Mouse (Mus musculus) limb, embryonic 13.5 days (tissue): ENCODE results near the gene Ttll11. TPM values are rescaled to one million over a fixed set of nuclear protein-coding genes. Genes with fewer than 3 reads are reported as not detected.

Source experiments
- ATAC-seq: fragments of 200-750 bp; cut with Nextera tagmentation; 2 replicates; pipeline ENCODE4 v1.8.0; 2017; ENCODE audit warnings: low read depth, moderate number of reproducible peaks, moderate TSS enrichment; ENCODE audit not compliant: low FRiP score
- H3K27ac ChIP-seq: fragments of 300-500 bp; sonication (generic); 2 replicates; pipeline ENCODE4 v1.5.1; 2015; ENCODE audit warnings: inconsistent platforms, mild to moderate bottlenecking, moderate library complexity
- H3K27me3 ChIP-seq: fragments of 300-500 bp; sonication (generic); 2 replicates; pipeline ENCODE4 v1.6.1; 2015; ENCODE audit warnings: mild to moderate bottlenecking, inconsistent platforms
- H3K36me3 ChIP-seq: fragments of 300-500 bp; sonication (generic); 2 replicates; pipeline ENCODE4 v1.6.1; 2015; ENCODE audit warnings: inconsistent platforms, mild to moderate bottlenecking, moderate library complexity
- H3K4me1 ChIP-seq: fragments of 300-500 bp; sonication (generic); 2 replicates; pipeline ENCODE4 v1.6.1; 2015; ENCODE audit warnings: inconsistent platforms
- H3K4me2 ChIP-seq: fragments of 300-500 bp; sonication (generic); replicated peaks from 2 replicates; pipeline ENCODE4 v1.6.1; 2015; ENCODE audit warnings: inconsistent platforms, mild to moderate bottlenecking, moderate library complexity
- H3K4me3 ChIP-seq: fragments of 300-500 bp; sonication (generic); 2 replicates; pipeline ENCODE4 v1.5.1; 2015; ENCODE audit warnings: moderate library complexity, mild to moderate bottlenecking, inconsistent platforms
- H3K9ac ChIP-seq: fragments of 300-500 bp; sonication (generic); 2 replicates; pipeline ENCODE4 v1.6.1; 2015; ENCODE audit warnings: mild to moderate bottlenecking, inconsistent platforms
- H3K9me3 ChIP-seq: fragments of 300-500 bp; sonication (generic); 2 replicates; pipeline ENCODE4 v1.6.1; 2016; ENCODE audit warnings: inconsistent platforms
- WGBS: fragments of 180-500 bp; shearing (Covaris S2); methylation state at CpG from one replicate; pipeline ENCODE4 v1.1.7; 2015; 5-methylcytosine and 5-hydroxymethylcytosine counted together
- polyA plus RNA-seq: library from polyadenylated mRNA; unstranded; fragments of >200 nt; fragmentation: Nextera tagmentation; extraction: Ambion mirVana; gene quantifications from 2 replicates; pipeline ENCODE4 v1.2.1, GENCODE M21; 2015

Gene Ttll11
- polyA plus RNA-seq, 1 experiment from 2014 or later = 0.85 TPM

DNA sequence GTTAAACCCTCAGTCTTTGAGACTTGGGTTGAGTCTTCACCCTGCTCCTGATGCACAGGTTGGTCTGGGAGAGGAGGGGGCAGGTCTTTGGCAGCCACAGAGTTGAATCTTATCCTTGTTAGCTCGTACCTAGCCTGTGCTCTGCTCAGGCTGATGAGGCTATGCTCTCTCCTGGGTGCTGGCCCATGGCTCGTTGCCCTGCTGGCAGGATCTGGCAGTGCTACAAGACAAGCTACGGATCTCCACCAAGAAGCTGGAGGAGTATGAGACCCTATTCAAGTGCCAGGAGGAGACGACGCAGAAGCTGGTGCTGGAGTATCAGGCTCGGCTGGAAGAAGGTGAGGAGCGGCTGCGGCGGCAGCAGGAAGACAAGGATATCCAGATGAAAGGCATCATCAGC lies 256.9 kb downstream of the Ttll11 start:
- H3K27me3 ChIP-seq = no peaks in the 10 kb centered on the region
- ATAC-seq = no peak
- 91% methylated on average over 9 of the region's 9 CpGs for WGBS
- no peaks in the 10 kb centered on the region for H3K9me3 ChIP-seq
- H3K4me2 ChIP-seq = no peak overlapping the region
- no peak overlapping the region for H3K27ac ChIP-seq
- H3K9ac ChIP-seq = no peak overlapping the region
- peaks cover 96% of the 10 kb centered on the region for H3K36me3 ChIP-seq
- H3K4me1 ChIP-seq = 0 out of 2 replicates have a peak, but pooled peaks cover 1% of the 10 kb centered on the region
- H3K4me3 ChIP-seq = no peak overlapping the region

DNA sequence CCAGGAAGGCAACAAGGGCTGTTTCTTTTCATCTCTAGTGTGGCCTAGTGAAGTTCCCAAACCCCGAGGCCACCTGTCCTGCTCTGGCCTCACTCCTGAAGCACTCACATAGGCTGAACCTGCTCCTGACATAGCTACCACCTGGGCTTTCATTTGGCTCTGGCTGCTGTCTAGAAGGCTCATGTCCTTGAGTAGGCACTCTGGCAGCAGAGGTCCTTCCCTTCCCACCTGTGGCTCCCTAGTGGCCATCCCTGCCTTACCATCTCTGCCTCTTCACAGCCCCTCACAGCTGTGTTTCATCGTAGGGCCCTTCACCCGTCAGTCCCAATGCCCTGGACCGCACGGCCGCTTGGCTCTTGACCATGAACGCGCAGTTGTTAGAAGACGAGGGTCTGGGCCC lies 258.8 kb downstream of the Ttll11 start:
- H3K9ac ChIP-seq = no peak overlapping the region
- no peaks in the 10 kb centered on the region for H3K27me3 ChIP-seq
- no peaks in the 10 kb centered on the region for H3K4me1 ChIP-seq
- H3K36me3 ChIP-seq = peaks cover 96% of the 10 kb centered on the region
- no peak overlapping the region for H3K4me2 ChIP-seq
- no peak overlapping the region for H3K27ac ChIP-seq
- WGBS = 92% methylated on average over 9 of the region's 9 CpGs
- ATAC-seq = no peak
- H3K4me3 ChIP-seq = no peak overlapping the region
- H3K9me3 ChIP-seq = no peaks in the 10 kb centered on the region

DNA sequence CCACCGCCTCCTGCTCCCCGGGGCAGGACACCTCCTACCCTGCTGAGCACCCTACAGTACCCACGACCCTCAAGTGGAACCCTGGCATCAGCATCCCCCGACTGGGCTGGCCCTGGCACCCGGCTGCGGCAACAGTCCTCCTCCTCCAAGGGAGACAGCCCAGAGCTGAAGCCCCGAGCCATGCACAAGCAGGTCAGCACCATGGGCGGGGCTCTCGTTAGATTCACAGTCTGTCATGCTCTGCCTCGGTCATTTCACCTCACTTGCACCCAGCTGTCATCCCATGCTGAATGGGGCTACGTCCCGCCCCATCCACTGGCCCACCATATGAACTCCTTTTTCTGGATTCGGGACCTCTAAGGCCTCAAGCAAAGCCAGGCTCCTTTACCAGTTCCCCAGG lies 259.2 kb downstream of the Ttll11 start:
- 90% methylated on average over 13 of the region's 13 CpGs for WGBS
- no peak for ATAC-seq
- H3K9me3 ChIP-seq = no peaks in the 10 kb centered on the region

DNA sequence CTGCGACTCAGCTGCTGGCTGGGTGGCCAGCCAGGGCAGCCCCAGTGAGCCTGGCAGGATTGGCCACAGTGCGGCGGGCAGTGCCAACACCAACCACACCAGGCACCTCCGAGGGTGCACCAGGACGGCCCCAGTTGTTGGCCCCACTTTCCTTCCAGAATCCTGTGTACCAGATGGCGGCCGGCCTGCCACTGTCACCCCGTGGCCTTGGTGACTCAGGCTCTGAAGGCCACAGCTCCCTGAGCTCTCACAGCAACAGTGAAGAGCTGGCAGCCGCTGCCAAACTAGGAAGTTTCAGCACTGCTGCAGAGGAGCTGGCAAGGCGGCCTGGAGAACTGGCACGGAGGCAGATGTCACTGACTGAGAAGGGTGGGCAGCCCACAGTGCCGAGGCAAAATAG lies 259.6 kb downstream of the Ttll11 start:
- H3K36me3 ChIP-seq = peaks cover 96% of the 10 kb centered on the region

More for the DNA sequence above, 259.2 kb downstream of the Ttll11 start:
- H3K9ac ChIP-seq = no peak overlapping the region
- H3K27me3 ChIP-seq = no peaks in the 10 kb centered on the region
- no peaks in the 10 kb centered on the region for H3K4me1 ChIP-seq
- H3K27ac ChIP-seq = no peak overlapping the region
- H3K4me2 ChIP-seq = no peak overlapping the region
- no peak overlapping the region for H3K4me3 ChIP-seq
- H3K36me3 ChIP-seq = peaks cover 96% of the 10 kb centered on the region

DNA sequence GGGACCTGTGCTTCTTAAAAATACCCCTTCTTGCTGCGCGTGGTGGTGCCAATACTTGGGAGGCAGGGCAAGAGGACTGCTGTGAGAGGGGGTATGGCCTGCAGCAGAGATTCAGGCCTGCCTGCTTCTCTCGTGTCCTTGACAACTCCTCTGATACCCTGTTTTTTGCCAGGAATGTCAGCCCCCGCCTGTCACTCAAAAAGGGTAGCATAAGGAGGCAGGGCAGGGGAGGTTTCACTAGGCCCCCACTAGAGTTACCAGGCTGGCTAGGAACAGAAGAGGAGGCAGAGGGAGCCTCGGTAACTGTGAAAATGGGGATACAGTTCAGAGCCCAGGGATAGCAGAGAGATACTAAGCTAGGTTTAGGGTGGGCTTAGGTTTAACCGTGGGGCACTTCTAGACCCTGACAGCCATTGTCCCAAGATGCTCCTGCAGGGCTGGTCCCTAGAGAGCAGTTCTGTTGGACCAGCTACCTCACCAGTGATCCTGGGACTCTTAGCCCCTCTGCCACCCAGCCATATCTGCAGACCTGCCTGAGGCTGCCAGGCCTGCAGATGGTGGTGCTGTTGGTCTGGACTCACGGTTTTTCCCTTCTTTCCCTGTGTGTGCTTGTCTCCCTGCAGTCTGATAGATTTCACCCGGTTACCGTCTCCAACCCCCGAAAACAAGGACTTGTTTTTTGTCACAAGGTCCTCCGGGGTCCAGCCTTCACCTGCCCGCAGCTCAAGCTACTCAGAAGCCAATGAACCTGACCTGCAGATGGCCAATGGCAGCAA lies 260.3 kb downstream of the Ttll11 start:
- Histone ChIP-seq H3K27me3 (no peaks in the 10 kb centered on the region), H3K4me2 (no peak overlapping the region), H3K36me3 (peaks cover 98% of the 10 kb centered on the region), H3K4me3 (no peak overlapping the region), H3K27ac (no peak overlapping the region), H3K4me1 (peaks cover 8% of the 10 kb centered on the region; the same call in 1 of the 2 replicates), H3K9me3 (no peaks in the 10 kb centered on the region), H3K9ac (no peak overlapping the region)
- no peak for ATAC-seq
- WGBS = 83% methylated on average over 12 of the region's 12 CpGs

More for the DNA sequence above, 259.6 kb downstream of the Ttll11 start:
- no peak overlapping the region for H3K4me2 ChIP-seq
- H3K4me1 ChIP-seq = peaks cover 2% of the 10 kb centered on the region; the same call in 1 of the 2 replicates
- no peaks in the 10 kb centered on the region for H3K9me3 ChIP-seq
- H3K4me3 ChIP-seq = no peak overlapping the region
- H3K27me3 ChIP-seq = no peaks in the 10 kb centered on the region
- no peak overlapping the region for H3K9ac ChIP-seq
- 94% methylated on average over 12 of the region's 12 CpGs for WGBS
- no peak for ATAC-seq
- H3K27ac ChIP-seq = no peak overlapping the region

DNA sequence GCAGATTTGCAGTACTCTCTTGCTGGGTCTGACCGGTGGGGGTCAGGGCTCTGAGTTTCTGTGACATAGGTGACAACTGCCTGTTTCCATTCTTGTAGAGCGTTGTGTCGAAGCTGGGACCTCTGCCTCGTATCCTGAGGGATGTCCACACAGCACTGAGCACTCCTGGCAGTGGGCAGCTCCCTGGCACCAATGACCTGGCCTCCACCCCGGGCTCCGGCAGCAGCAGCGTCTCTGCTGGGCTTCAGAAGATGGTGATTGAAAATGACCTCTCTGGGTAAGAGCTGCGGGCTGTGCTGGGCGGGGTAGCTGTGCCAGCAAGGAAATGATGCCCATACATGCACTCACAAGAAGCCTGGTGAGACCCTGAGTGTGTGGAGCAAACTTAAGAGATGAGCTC lies 261.1 kb downstream of the Ttll11 start:
- Histone ChIP-seq H3K36me3 (peaks cover 100% of the 10 kb centered on the region), H3K27me3 (no peaks in the 10 kb centered on the region), H3K9ac (no peak overlapping the region), H3K4me3 (no peak overlapping the region), H3K9me3 (no peaks in the 10 kb centered on the region), H3K4me2 (no peak overlapping the region), H3K4me1 (peaks cover 13% of the 10 kb centered on the region; the same call in 1 of the 2 replicates), H3K27ac (no peak overlapping the region)
- ATAC-seq = no peak
- 93% methylated on average over 9 of the region's 9 CpGs for WGBS

DNA sequence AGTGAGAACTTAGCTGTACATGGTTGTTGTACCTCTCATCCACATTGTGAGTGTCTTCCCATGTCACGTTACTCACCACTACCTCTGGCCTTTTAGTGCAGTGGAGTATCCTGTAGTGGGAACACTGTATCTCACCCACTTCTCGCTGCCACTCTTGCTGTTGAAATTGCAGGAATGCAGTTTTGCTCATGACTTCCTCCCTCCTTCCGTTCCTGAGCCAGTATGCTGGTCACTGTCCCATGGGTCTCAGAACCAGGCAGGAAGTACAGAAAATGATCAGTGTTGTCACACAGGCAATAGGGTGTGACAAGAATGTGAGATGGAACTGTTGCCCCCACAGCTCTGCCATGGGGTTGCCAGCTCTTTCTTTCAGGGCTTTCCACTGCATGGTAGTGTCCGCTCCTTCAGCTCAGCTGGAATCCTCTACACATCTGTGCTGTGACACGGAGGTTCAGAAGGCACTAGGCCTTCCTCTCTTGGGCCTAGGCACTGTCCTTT lies 261.7 kb downstream of the Ttll11 start:
- ATAC-seq = no peak
- no peaks in the 10 kb centered on the region for H3K9me3 ChIP-seq
- WGBS = 86% methylated on average over 5 of the region's 5 CpGs

DNA sequence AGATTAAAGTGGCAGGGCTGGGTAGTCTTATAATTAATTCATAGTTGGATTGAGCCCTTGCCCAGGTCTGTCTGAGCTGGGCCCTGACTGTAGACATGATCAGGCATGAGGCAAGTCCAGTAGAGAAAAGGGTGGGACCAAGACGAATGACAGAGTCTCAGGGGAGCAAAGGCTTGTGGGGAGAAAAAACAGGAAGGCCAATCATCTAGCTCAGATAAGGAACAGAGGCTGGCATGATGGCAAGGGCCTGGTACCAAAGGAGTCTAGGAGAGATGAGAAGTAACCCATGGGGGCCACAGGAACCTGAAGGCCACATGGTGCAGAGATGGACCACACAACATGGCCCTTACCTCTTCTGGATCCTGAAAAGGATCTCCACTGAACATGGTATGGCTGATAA lies 263.5 kb downstream of the Ttll11 start:
- WGBS = 81% methylated on average over 1 of the region's 1 CpGs
- no peaks in the 10 kb centered on the region for H3K27me3 ChIP-seq
- H3K4me3 ChIP-seq = no peak overlapping the region
- ATAC-seq = no peak
- H3K9me3 ChIP-seq = no peaks in the 10 kb centered on the region
- H3K27ac ChIP-seq = no peak overlapping the region
- peaks cover 100% of the 10 kb centered on the region for H3K36me3 ChIP-seq
- H3K4me1 ChIP-seq = peaks cover 13% of the 10 kb centered on the region; the same call in 1 of the 2 replicates
- no peak overlapping the region for H3K9ac ChIP-seq
- H3K4me2 ChIP-seq = no peak overlapping the region

More for the DNA sequence above, 261.7 kb downstream of the Ttll11 start:
- Histone ChIP-seq H3K36me3 (peaks cover 100% of the 10 kb centered on the region), H3K27me3 (no peaks in the 10 kb centered on the region), H3K4me1 (peaks cover 13% of the 10 kb centered on the region; the same call in 1 of the 2 replicates), H3K4me2 (no peak overlapping the region), H3K27ac (no peak overlapping the region; the same call in 1 of the 2 replicates), H3K4me3 (no peak overlapping the region), H3K9ac (no peak overlapping the region)

DNA sequence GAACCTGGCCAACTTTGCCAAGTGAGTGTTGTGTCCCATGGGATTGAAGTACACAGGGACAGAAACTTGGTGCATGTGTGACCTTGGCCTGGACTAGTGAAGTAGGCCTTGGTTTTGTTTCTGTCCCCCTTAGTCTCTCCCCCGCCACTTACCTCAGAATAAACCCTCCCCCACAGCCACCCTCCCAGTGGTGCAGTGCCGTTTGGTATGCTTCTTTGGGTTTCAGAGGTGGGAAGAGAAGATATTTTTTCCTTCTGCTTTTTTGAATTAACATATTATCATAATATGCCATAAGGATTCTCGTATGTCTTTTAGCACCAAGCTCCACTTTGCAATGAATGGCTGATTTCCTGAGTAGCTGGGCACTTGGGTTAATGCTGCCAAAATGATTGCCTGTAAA lies 264.2 kb downstream of the Ttll11 start:
- no peaks in the 10 kb centered on the region for H3K27me3 ChIP-seq
- H3K9me3 ChIP-seq = no peaks in the 10 kb centered on the region
- H3K9ac ChIP-seq = no peak overlapping the region
- ATAC-seq = no peak; the same call in 1 of the 2 replicates
- no peak overlapping the region for H3K4me3 ChIP-seq
- H3K27ac ChIP-seq = no peak overlapping the region
- peaks cover 100% of the 10 kb centered on the region for H3K36me3 ChIP-seq
- H3K4me1 ChIP-seq = peaks cover 13% of the 10 kb centered on the region; the same call in 1 of the 2 replicates
- 86% methylated on average over 3 of the region's 3 CpGs for WGBS
- H3K4me2 ChIP-seq = no peak overlapping the region

DNA sequence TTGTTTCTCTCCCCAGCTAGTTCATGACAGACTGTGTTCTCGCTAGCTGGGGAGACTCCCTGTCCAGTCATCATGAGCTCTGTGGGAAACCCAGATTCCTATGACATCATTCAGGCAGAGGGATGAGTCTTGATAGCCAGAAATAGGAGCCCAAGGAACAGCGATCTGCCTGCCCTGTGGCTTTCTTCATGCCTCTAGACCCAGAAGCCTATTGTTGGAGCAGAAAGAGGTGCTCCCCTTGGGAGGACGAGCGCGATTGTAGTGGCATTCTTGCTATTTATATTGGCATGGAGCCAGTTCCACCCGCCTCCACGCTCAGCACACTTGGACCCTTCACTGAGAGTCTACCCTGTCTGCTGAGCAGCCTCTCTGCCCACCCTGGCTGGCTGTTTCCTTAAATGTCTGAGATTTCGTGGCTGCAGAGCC lies 265.0 kb downstream of the Ttll11 start:
- Histone ChIP-seq H3K27me3 (no peaks in the 10 kb centered on the region), H3K9ac (no peak overlapping the region), H3K4me3 (no peak overlapping the region), H3K9me3 (no peaks in the 10 kb centered on the region), H3K36me3 (peaks cover 100% of the 10 kb centered on the region), H3K4me1 (peaks cover 13% of the 10 kb centered on the region; the same call in 1 of the 2 replicates), H3K27ac (no peak overlapping the region), H3K4me2 (no peak overlapping the region)
- WGBS = 71% methylated on average over 8 of the region's 8 CpGs
- ATAC-seq = no peak

DNA sequence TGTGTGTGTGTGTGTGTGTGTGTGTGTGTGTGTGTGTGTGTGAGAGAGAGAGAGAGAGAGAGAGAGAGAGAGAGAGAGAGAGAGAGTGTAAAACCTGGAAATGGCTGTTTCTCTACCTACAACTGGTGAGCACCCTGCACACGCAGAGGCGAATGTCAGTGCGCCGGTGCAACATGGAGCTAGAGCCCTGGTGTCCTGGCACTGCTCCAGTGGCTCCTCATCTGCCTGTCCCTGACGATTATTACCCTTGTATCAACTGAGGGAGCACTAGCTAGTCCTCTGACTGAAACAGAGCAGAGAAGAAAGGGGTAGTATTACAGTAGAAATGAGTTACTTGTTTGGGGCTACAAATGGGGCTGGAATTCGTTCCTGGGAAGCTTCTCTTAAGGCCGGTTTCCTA lies 266.3 kb downstream of the Ttll11 start:
- Histone ChIP-seq H3K27ac (no peak overlapping the region), H3K4me3 (no peak overlapping the region), H3K27me3 (no peaks in the 10 kb centered on the region), H3K9ac (no peak overlapping the region), H3K9me3 (no peaks in the 10 kb centered on the region), H3K36me3 (peaks cover 100% of the 10 kb centered on the region), H3K4me1 (peaks cover 13% of the 10 kb centered on the region; the same call in 1 of the 2 replicates), H3K4me2 (no peak overlapping the region)
- WGBS = 83% methylated on average over 7 of the region's 7 CpGs
- no peak for ATAC-seq

DNA sequence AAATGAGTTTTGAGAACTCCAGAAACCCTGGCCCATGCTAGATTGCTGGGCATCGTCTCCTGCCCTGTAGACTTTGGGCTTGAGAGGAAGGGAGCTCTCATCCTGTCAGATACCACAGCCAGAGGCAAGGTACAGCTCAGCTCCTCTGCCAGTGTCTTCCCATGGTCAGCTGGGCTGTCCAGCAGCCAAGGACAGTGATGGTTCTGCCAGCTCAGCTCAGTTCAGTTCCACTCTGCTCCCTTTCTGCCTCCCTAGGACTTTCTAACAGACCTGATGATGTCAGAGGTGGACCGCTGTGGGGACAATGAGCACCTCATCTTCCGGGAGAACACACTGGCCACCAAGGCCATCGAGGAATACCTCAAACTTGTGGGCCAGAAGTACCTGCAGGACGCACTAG lies 267.1 kb downstream of the Ttll11 start:
- 98% methylated on average over 5 of the region's 5 CpGs for WGBS
- Histone ChIP-seq H3K27me3 (no peaks in the 10 kb centered on the region), H3K4me1 (peaks cover 13% of the 10 kb centered on the region; the same call in 1 of the 2 replicates), H3K4me2 (no peak overlapping the region), H3K9ac (no peak overlapping the region), H3K9me3 (no peaks in the 10 kb centered on the region), H3K27ac (no peak overlapping the region), H3K4me3 (no peak overlapping the region), H3K36me3 (peaks cover 100% of the 10 kb centered on the region)
- ATAC-seq = no peak
